In the genomic region with DNA sequence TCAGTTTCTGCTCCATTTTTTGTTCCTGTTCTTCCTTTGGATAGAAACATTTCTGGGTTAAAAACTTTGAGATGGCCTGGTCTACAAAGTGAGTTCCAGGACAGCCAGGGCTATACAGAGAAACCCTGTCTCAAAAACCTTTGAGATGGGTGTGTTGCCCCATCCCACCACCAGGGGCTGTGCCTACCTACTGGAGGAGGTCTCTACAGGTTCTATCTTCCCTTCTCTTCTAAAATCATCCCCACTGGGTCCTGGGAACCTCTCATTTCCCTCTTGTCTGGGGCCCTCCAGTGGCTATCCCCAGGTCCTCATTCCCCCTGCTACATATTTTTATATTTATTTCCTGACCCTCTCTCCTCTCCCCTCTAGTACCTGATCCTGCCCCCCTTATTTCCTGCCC, we compare ENCODE assay signal across 8 mouse cellular contexts. TPM values are rescaled to one million over a fixed set of nuclear protein-coding genes. Genes with fewer than 3 reads are reported as not detected.
DNase-seq lines count a peak whose midpoint lies in the region; ATAC-seq and TF ChIP-seq lines count a peak whose summit lies in the region.

No protein-coding gene starts in this region.

- H3K27me3 ChIP-seq in kidney, embryonic 16.5 days (ENCODE audit: insufficient read depth, low read length): no peaks in the 10 kb centered on the region
- no peaks in the 10 kb centered on the region for H3K27me3 ChIP-seq in small intestine, adult 2 months (ENCODE audit: control insufficient read depth, insufficient read depth, low read length)
- H3K27me3 ChIP-seq in hindbrain, embryonic 16.5 days (replicated peaks; ENCODE audit: control insufficient read depth, insufficient read depth, low read length): no peaks in the 10 kb centered on the region

- H3K9me3 ChIP-seq in kidney, embryonic 16.5 days (ENCODE audit: low read length): no peaks in the 10 kb centered on the region
- no peaks in the 10 kb centered on the region for H3K9me3 ChIP-seq in hindbrain, embryonic 16.5 days (ENCODE audit: control insufficient read depth, low read length)

- no peak overlapping the region for H3K9ac ChIP-seq in kidney, embryonic 16.5 days (replicated peaks; ENCODE audit: low read length)
- H3K9ac ChIP-seq in hindbrain, embryonic 16.5 days (ENCODE audit: low read depth, low read length): no peak overlapping the region

- peaks cover 8% of the 10 kb centered on the region for H3K4me1 ChIP-seq in kidney, embryonic 16.5 days (ENCODE audit: insufficient read depth, low read length)
- H3K4me1 ChIP-seq in small intestine, adult 2 months (ENCODE audit: control insufficient read depth, insufficient read depth, insufficient read length, low read length): peaks cover 3% of the 10 kb centered on the region; the same call in 1 of the 2 replicates
- no peaks in the 10 kb centered on the region for H3K4me1 ChIP-seq in hindbrain, embryonic 16.5 days (ENCODE audit: control insufficient read depth, insufficient read depth, low read depth, low read length)

- H3K4me3 ChIP-seq in kidney, embryonic 16.5 days (ENCODE audit: low read length): no peak overlapping the region
- H3K4me3 ChIP-seq in small intestine, adult 2 months (ENCODE audit: low read depth, low read length): no peak overlapping the region
- H3K4me3 ChIP-seq in hindbrain, embryonic 16.5 days (ENCODE audit: low read length): no peak overlapping the region

- DNase-seq in kidney, adult 9 months: peak; percentile 49
- DNase-seq in NIH3T3 (ENCODE audit: low read depth): peak; percentile 55
- peak; percentile 30 for DNase-seq in kidney, postnatal 14 days
- no peak for DNase-seq in layer of hippocampus, adult 9-10 months (ENCODE audit: low spot score)
- DNase-seq in gastrocnemius, postnatal 4 days (ENCODE audit: low spot score in 2 of 2): no peak

- TF ChIP-seq CTCF in small intestine, adult 2 months (IDR thresholded peaks at IDR 0.05; ENCODE audit: extremely low read depth, insufficient read length, insufficient replicate concordance, low read depth, low read length): peak; percentile 56; the same call in 1 of the 2 replicates

- no peak overlapping the region for H3K4me2 ChIP-seq in kidney, embryonic 16.5 days (replicated peaks; ENCODE audit: low read depth, low read length)
- H3K4me2 ChIP-seq in hindbrain, embryonic 16.5 days (ENCODE audit: low read length): no peak overlapping the region

- no peak overlapping the region for H3K27ac ChIP-seq in kidney, embryonic 16.5 days (ENCODE audit: low read length)
- H3K27ac ChIP-seq in small intestine, adult 2 months (ENCODE audit: insufficient read depth, low read depth, low read length): no peak overlapping the region
- no peak overlapping the region for H3K27ac ChIP-seq in hindbrain, embryonic 16.5 days (ENCODE audit: low read depth, low read length)

- H3K36me3 ChIP-seq in kidney, embryonic 16.5 days (ENCODE audit: insufficient read depth, low read length): no peaks in the 10 kb centered on the region
- H3K36me3 ChIP-seq in small intestine, adult 2 months (ENCODE audit: control insufficient read depth, insufficient read depth, low read length): no peaks in the 10 kb centered on the region
- H3K36me3 ChIP-seq in hindbrain, embryonic 16.5 days (ENCODE audit: control insufficient read depth, insufficient read depth, low read length): no peaks in the 10 kb centered on the region

- ATAC-seq in kidney, embryonic 16.5 days (ENCODE audit: low FRiP score, low TSS enrichment): no peak
- ATAC-seq in hindbrain, embryonic 16.5 days: no peak

- TF ChIP-seq POLR2A in small intestine, adult 2 months (IDR thresholded peaks at IDR 0.05; ENCODE audit: low read depth, low read length): no peak

RNA-seq across cellular contexts. Expression of gene Rbx1, which starts 41.1 kb away (rescaled TPM):
- polyA plus RNA-seq in kidney, embryonic 16.5 days (2015; fragmentation: Nextera tagmentation; extraction: Ambion mirVana): 423 and 428 TPM in 2 replicates
- 9.4 and 17.7 TPM in 2 replicates for polyA plus RNA-seq in small intestine, adult 2 months (2012; rRNA removed)
- 100 to 1,000 TPM; 126 to 134 TPM for total RNA-seq in gastrocnemius, postnatal 4 days (2021)
- polyA plus RNA-seq in hindbrain, embryonic 16.5 days (2015; fragmentation: Nextera tagmentation; extraction: Ambion mirVana): 383 and 395 TPM in 2 replicates

Comparison
In these comparisons a context has a peak if more than half of its experiments do, and no peak if none do; other contexts are left out.
1. DNase-seq: peak in kidney, adult 9 months (single experiment), NIH3T3 (single experiment) and kidney, postnatal 14 days (single experiment); none in layer of hippocampus, adult 9-10 months (single experiment) and gastrocnemius, postnatal 4 days (0 of 2).
2. RNA of gene Rbx1, which starts 41.1 kb away (polyA plus RNA-seq): 423 to 428 TPM in kidney, embryonic 16.5 days and 383 to 395 TPM in hindbrain, embryonic 16.5 days; 9.4 to 17.7 TPM in small intestine, adult 2 months; every median in the first group is over 10 times any median in the second.